Mouse (Mus musculus) NIH3T3 (cell line): ENCODE data around the gene Zfp36l1.

Experiments
- DNase-seq: peaks from one replicate; pipeline ENCODE4 v3.0.0-alpha.2; 2012; ENCODE audit warnings: low read depth

Zfp36l1 gene

GRCm38 (mm10) chr12:80110546-80110870, 2.3 kb downstream of the Zfp36l1 start:
- DNase-seq: peak; percentile 65

- DNase-seq: peak; percentile 60
These were observed 2.9 kb downstream of the Zfp36l1 start for GRCm38 (mm10) chr12:80109753-80110545.

GRCm38 (mm10) chr12:80108896-80109668, 3.7 kb downstream of the Zfp36l1 start:
- DNase-seq: peak; percentile 86

- DNase-seq: peak; percentile 64
These were observed 5.7 kb downstream of the Zfp36l1 start for GRCm38 (mm10) chr12:80106896-80107667.

- DNase-seq: peak; percentile 59
These were observed 6.5 kb downstream of the Zfp36l1 start for GRCm38 (mm10) chr12:80106138-80106895.

GRCm38 (mm10) chr12:80103521-80103973, 9.3 kb downstream of the Zfp36l1 start:
- DNase-seq: peak; percentile 21

GRCm38 (mm10) chr12:80103089-80103488, 9.7 kb downstream of the Zfp36l1 start:
- DNase-seq: no peak

GRCm38 (mm10) chr12:80098825-80099224, 14.0 kb downstream of the Zfp36l1 start:
- DNase-seq: peak; percentile 61

GRCm38 (mm10) chr12:80096734-80097133, 16.1 kb downstream of the Zfp36l1 start:
- no peak for DNase-seq

GRCm38 (mm10) chr12:80092787-80093186, 20.0 kb downstream of the Zfp36l1 start:
- peak; percentile 63 for DNase-seq

GRCm38 (mm10) chr12:80091080-80091479, 21.7 kb downstream of the Zfp36l1 start:
- DNase-seq: no peak

- DNase-seq: no peak
These were observed 22.3 kb downstream of the Zfp36l1 start for GRCm38 (mm10) chr12:80090529-80090928.

- DNase-seq: no peak
These were observed 24.7 kb downstream of the Zfp36l1 start for GRCm38 (mm10) chr12:80088143-80088542.

GRCm38 (mm10) chr12:80084446-80085112, 28.2 kb downstream of the Zfp36l1 start:
- no peak for DNase-seq

GRCm38 (mm10) chr12:80083937-80084336, 28.9 kb downstream of the Zfp36l1 start:
- DNase-seq: no peak

GRCm38 (mm10) chr12:80083133-80083821, 29.5 kb downstream of the Zfp36l1 start:
- no peak for DNase-seq

- DNase-seq: no peak
These were observed 30.1 kb downstream of the Zfp36l1 start for GRCm38 (mm10) chr12:80082730-80083129.

- DNase-seq: no peak
These were observed 31.4 kb downstream of the Zfp36l1 start for GRCm38 (mm10) chr12:80081440-80081839.

GRCm38 (mm10) chr12:80079937-80080336, 32.9 kb downstream of the Zfp36l1 start:
- no peak for DNase-seq

GRCm38 (mm10) chr12:80074331-80074730, 38.5 kb downstream of the Zfp36l1 start:
- DNase-seq: peak; percentile 77
